Mouse (Mus musculus): ENCODE data around the gene Cyp2g1. TPM values are rescaled to one million over a fixed set of nuclear protein-coding genes. Genes with fewer than 3 reads are reported as not detected.

The Cyp2g1 gene
- polyA plus RNA-seq, 1 experiment from 2014 or later = 0.80 TPM

Other genes with a start within 250 kb of the Cyp2g1 start
- not detected in 2 replicates for gene Vmn1r185, start 190.4 kb upstream of the Cyp2g1 start, polyA plus RNA-seq (2015; fragmentation: Nextera tagmentation; extraction: Ambion mirVana)
- not detected in 2 replicates for gene Cyp2b23, start 122.5 kb upstream of the Cyp2g1 start, polyA plus RNA-seq (2015; fragmentation: Nextera tagmentation; extraction: Ambion mirVana)
- not detected in 2 replicates for gene Cyp2b19, start 51.8 kb upstream of the Cyp2g1 start, polyA plus RNA-seq (2015; fragmentation: Nextera tagmentation; extraction: Ambion mirVana)
- 5.4 and 5.6 TPM in 2 replicates for gene Cyp2a5, start 26.4 kb downstream of the Cyp2g1 start, polyA plus RNA-seq (2015; fragmentation: Nextera tagmentation; extraction: Ambion mirVana)
- gene Cyp2a22, start 130.5 kb downstream of the Cyp2g1 start, polyA plus RNA-seq (2015; fragmentation: Nextera tagmentation; extraction: Ambion mirVana) = 19.3 and 19.6 TPM in 2 replicates
- 70.2 and 81.9 TPM in 2 replicates for gene Cyp2a12, start 220.2 kb downstream of the Cyp2g1 start, polyA plus RNA-seq (2015; fragmentation: Nextera tagmentation; extraction: Ambion mirVana)